8 mouse cellular contexts compared by ENCODE assay signal in genomic region chr10:61980424-61980823, GRCm38 (mm10). TPM values are rescaled to one million over a fixed set of nuclear protein-coding genes. Genes with fewer than 3 reads are reported as not detected.
DNase-seq lines count a peak whose midpoint lies in the region; ATAC-seq lines count a peak whose summit lies in the region.

No protein-coding gene starts in this region.

- no peak for ATAC-seq in liver, embryonic 11.5 days (replicated peaks; ENCODE audit: low FRiP score)
- 0 out of 2 replicates have a peak, but pooled peaks have one; percentile 67 for ATAC-seq in neural tube, embryonic 14.5 days (ENCODE audit: low read depth)

- H3K9me3 ChIP-seq in liver, embryonic 11.5 days (ENCODE audit: control insufficient read depth, low read length) = no peaks in the 10 kb centered on the region
- no peaks in the 10 kb centered on the region for H3K9me3 ChIP-seq in neural tube, embryonic 14.5 days (ENCODE audit: control insufficient read depth, low read length)

- peaks cover 3% of the 10 kb centered on the region for H3K4me1 ChIP-seq in liver, embryonic 11.5 days (replicated peaks; ENCODE audit: control insufficient read depth, insufficient read depth, low read length)
- H3K4me1 ChIP-seq in neural tube, embryonic 14.5 days (ENCODE audit: control insufficient read depth, insufficient read depth, low read length) = peaks cover 11% of the 10 kb centered on the region

- H3K4me3 ChIP-seq in liver, embryonic 11.5 days (ENCODE audit: low read depth, low read length) = no peak overlapping the region
- H3K4me3 ChIP-seq in neural tube, embryonic 14.5 days (ENCODE audit: low read depth, low read length) = no peak overlapping the region

- H3K36me3 ChIP-seq in liver, embryonic 11.5 days (ENCODE audit: control insufficient read depth, insufficient read depth, low read length) = no peaks in the 10 kb centered on the region
- no peaks in the 10 kb centered on the region for H3K36me3 ChIP-seq in neural tube, embryonic 14.5 days (ENCODE audit: control insufficient read depth, insufficient read depth, low read length)

- H3K27me3 ChIP-seq in liver, embryonic 11.5 days (replicated peaks; ENCODE audit: control insufficient read depth, insufficient read depth, low read length) = peaks cover 46% of the 10 kb centered on the region
- H3K27me3 ChIP-seq in neural tube, embryonic 14.5 days (ENCODE audit: control insufficient read depth, insufficient read depth, low read length) = peaks cover 33% of the 10 kb centered on the region

- WGBS in liver, embryonic 11.5 days = 1% methylated on average over 7 of the region's 7 CpGs
- 2% methylated on average over 7 of the region's 7 CpGs for WGBS in neural tube, embryonic 14.5 days

- H3K27ac ChIP-seq in liver, embryonic 11.5 days (ENCODE audit: low read depth, low read length) = no peak overlapping the region
- no peak overlapping the region for H3K27ac ChIP-seq in neural tube, embryonic 14.5 days (ENCODE audit: low read depth, low read length)

- H3K9ac ChIP-seq in liver, embryonic 11.5 days (ENCODE audit: low read depth, low read length) = no peak overlapping the region
- H3K9ac ChIP-seq in neural tube, embryonic 14.5 days (replicated peaks; ENCODE audit: low read depth, low read length) = no peak overlapping the region

- peak; percentile 81 for DNase-seq in 3T3-L1 (ENCODE audit: low read depth, low spot score)
- peak; percentile 77 for DNase-seq in adrenal gland, adult 8-10 months
- DNase-seq in embryo, embryonic 11.5 days (ENCODE audit: low read depth, low spot score) = peak; percentile 78
- DNase-seq in gastrocnemius, postnatal 4 days (ENCODE audit: low spot score in 2 of 2) = peak; percentile 90 to 93
- DNase-seq in kidney, adult 9 months = peak; percentile 87
- peak; percentile 80 for DNase-seq in liver, embryonic 11.5 days (ENCODE audit: low spot score)
- DNase-seq in testis, postnatal 14 days (ENCODE audit: low spot score) = peak; percentile 86

- no peak overlapping the region for H3K4me2 ChIP-seq in liver, embryonic 11.5 days
- no peak overlapping the region for H3K4me2 ChIP-seq in neural tube, embryonic 14.5 days (ENCODE audit: low read depth, low read length)

RNA-seq across cellular contexts. Expression of gene Col13a1, which starts 1.5 kb away (rescaled TPM):
- 10 to 100 TPM in 2 of 4 experiments, 1 to 10 TPM in 2; 7.9 to 12.3 (median 10.3) TPM for total RNA-seq in adrenal gland, adult 8-10 months (2022)
- 1 to 10 TPM; 4.8 to 7.2 TPM for total RNA-seq in gastrocnemius, postnatal 4 days (2021)
- 4.0 and 4.6 TPM in 2 replicates for polyA plus RNA-seq in liver, embryonic 11.5 days (2014; fragmentation: Nextera tagmentation; extraction: Ambion mirVana)
- polyA plus RNA-seq in neural tube, embryonic 14.5 days (2014; fragmentation: Nextera tagmentation; extraction: Ambion mirVana) = 0.31 and 3.2 TPM in 2 replicates
